Mouse (Mus musculus) myocyte (in vitro differentiated cells): Measurements from ENCODE around the gene Nectin3. TPM values are rescaled to one million over a fixed set of nuclear protein-coding genes. Genes with fewer than 3 reads are reported as not detected.

Source experiments
- H3K27me3 ChIP-seq: one replicate; pipeline ENCODE4 v1.6.1; 2011; ENCODE audit not compliant: control insufficient read depth, insufficient read depth, insufficient read length
- H3K36me3 ChIP-seq: one replicate; pipeline ENCODE4 v1.6.1; 2011; ENCODE audit not compliant: control insufficient read depth, insufficient read depth
- H3K4me2 ChIP-seq: one replicate; pipeline ENCODE4 v1.6.1; 2011; ENCODE audit warnings: low read depth, control low read depth
- H3K4me3 ChIP-seq: one replicate; pipeline ENCODE4 v1.5.1; 2011; ENCODE audit warnings: mild to moderate bottlenecking, control low read depth, moderate library complexity
- H3K79me2 ChIP-seq: one replicate; pipeline ENCODE4 v1.6.1; 2011; ENCODE audit not compliant: control insufficient read depth, insufficient read depth
- H3ac ChIP-seq: one replicate; pipeline ENCODE4 v1.6.1; 2011; ENCODE audit not compliant: control insufficient read depth, insufficient read length
- CEBPB ChIP-seq: IDR thresholded peaks from 2 replicates; pipeline ENCODE4 v1.6.1; 2011; ENCODE audit warnings: mild to moderate bottlenecking, moderate library complexity; ENCODE audit not compliant: poor library complexity, insufficient read depth, severe bottlenecking
- E2F4 ChIP-seq: IDR thresholded peaks from one replicate; pipeline ENCODE4 v1.6.1; 2011; ENCODE audit warnings: mild to moderate bottlenecking, control low read depth, moderate library complexity; ENCODE audit not compliant: insufficient read depth
- MAX ChIP-seq: IDR thresholded peaks from one replicate; pipeline ENCODE4 v1.6.1; 2011; ENCODE audit warnings: low read depth, mild to moderate bottlenecking, control low read depth
- MYOD1 ChIP-seq, 3 experiments: IDR thresholded peaks; one replicate each; pipeline ENCODE4 v1.6.1; 2011; ENCODE audit warnings: control low read depth in 2 of 3, low read depth in 2 of 3, mild to moderate bottlenecking in 2 of 3, moderate library complexity in 1 of 3; ENCODE audit not compliant: insufficient read length in 2 of 3, control insufficient read depth in 1 of 3
- MYOG ChIP-seq, 3 experiments: IDR thresholded peaks; one replicate each; pipeline ENCODE4 v1.6.1; 2011; ENCODE audit warnings: control low read depth in 2 of 3, low read depth in 2 of 3, mild to moderate bottlenecking in 2 of 3; ENCODE audit not compliant: insufficient read length in 2 of 3, control insufficient read depth in 1 of 3, insufficient read depth in 1 of 3
- POLR2A ChIP-seq: IDR thresholded peaks from one replicate; pipeline ENCODE4 v1.6.1; 2011; ENCODE audit warnings: low read depth, mild to moderate bottlenecking, control low read depth, moderate library complexity; ENCODE audit not compliant: insufficient read length
- POLR2AphosphoS2 ChIP-seq: IDR thresholded peaks from one replicate; pipeline ENCODE4 v1.6.1; 2011; ENCODE audit warnings: low read depth, control low read depth; ENCODE audit not compliant: insufficient read length
- REST ChIP-seq: IDR thresholded peaks from one replicate; pipeline ENCODE4 v1.6.1; 2011; ENCODE audit warnings: mild to moderate bottlenecking, control low read depth, moderate library complexity; ENCODE audit not compliant: insufficient read depth, insufficient read length
- SRF ChIP-seq: IDR thresholded peaks from one replicate; pipeline ENCODE4 v1.6.1; 2011; ENCODE audit warnings: low read depth; ENCODE audit not compliant: control insufficient read depth, insufficient read length
- TCF12 ChIP-seq: IDR thresholded peaks from one replicate; pipeline ENCODE4 v1.6.1; 2011; ENCODE audit warnings: mild to moderate bottlenecking, control low read depth; ENCODE audit not compliant: poor library complexity, insufficient read depth, severe bottlenecking
- TCF3 ChIP-seq: IDR thresholded peaks from one replicate; pipeline ENCODE4 v1.6.1; 2011; ENCODE audit warnings: low read depth, control low read depth; ENCODE audit not compliant: insufficient read length
- USF1 ChIP-seq: IDR thresholded peaks from one replicate; pipeline ENCODE4 v1.6.1; 2011; ENCODE audit warnings: low read depth, mild to moderate bottlenecking, control low read depth, moderate library complexity
- polyA plus RNA-seq: library from polyadenylated mRNA; unstranded; fragments of >200 nt; fragmentation: generic; extraction: Trizol; gene quantifications from one replicate; pipeline ENCODE4 v1.2.1, GENCODE M21; 2012; ENCODE audit warnings: missing spikeins

Nectin3 gene
- polyA plus RNA-seq, 1 experiment: 8.1 TPM

DNA sequence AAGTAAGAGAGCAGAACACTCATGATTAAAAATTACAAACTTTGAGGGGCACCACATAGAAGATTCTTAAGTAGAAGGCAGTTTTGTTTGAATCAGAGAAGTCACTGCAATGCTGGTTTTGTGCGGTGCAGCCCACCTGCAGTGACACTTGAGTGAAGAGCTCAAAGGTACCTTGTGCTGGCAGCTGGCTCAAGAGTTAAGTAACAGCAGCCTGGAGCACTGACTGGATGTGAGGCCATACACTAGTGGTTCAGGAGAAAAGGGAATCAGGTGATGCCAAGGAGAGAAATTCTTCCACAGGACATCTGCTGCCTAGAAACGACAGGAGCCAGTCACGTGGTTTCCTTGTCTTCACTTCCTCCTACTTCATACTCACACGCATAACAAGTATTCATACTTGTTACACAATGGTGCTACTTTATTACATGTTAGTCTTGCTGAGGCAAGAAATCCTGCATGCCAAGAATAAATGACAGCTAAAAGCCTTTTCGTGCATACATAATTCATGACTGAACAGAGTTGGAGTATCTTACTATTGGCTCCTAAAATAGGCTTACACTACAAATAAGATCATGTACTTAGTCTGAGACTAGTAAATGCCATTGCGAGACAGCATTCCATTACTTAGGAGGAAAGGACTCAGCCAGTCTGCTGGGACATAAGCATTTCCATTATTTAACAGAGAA, 88.1 kb downstream of the Nectin3 start:
- H3K79me2 ChIP-seq: no peaks in the 10 kb centered on the region
- no peaks in the 10 kb centered on the region for H3K36me3 ChIP-seq
- H3K4me2 ChIP-seq: no peak overlapping the region
- H3K27me3 ChIP-seq: no peaks in the 10 kb centered on the region
- no peak overlapping the region for H3ac ChIP-seq
- TF ChIP-seq MAX (no peak), TCF12 (no peak), POLR2A (no peak), TCF3 (no peak), USF1 (no peak), REST (no peak), MYOG (IDR thresholded peaks at IDR 0.05; ENCODE audit: control insufficient read depth in 1 of 3, insufficient read depth in 1 of 3, insufficient read length in 2 of 3, low read depth in 2 of 3) (no peak), SRF (no peak), MYOD1 (IDR thresholded peaks at IDR 0.05; ENCODE audit: control insufficient read depth in 1 of 3, insufficient read length in 2 of 3, low read depth in 2 of 3) (no peak), E2F4 (no peak)
- no peak overlapping the region for H3K4me3 ChIP-seq

DNA sequence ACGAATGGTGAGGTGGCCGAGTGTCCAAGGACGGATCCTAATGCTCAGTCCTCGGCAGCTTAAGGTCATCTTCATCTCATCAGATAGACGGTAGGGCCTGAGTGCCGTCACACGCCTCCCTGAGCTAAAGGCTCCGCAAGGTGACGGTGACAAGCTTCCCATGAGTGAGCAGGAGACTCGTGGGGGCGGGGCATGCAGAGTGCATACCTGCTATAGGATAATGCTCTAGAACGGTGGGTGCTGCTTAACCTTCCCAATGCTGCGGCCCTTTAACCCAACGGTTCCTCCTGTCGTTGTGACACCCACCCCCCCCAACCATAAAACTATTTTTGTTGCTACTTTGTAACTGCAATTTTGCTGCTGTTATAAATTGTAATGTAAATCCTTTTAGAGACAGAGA, 90.3 kb downstream of the Nectin3 start:
- no peak overlapping the region for H3K4me3 ChIP-seq
- no peaks in the 10 kb centered on the region for H3K79me2 ChIP-seq
- no peak overlapping the region for H3K4me2 ChIP-seq
- H3ac ChIP-seq: no peak overlapping the region
- no peaks in the 10 kb centered on the region for H3K36me3 ChIP-seq
- TF ChIP-seq POLR2AphosphoS2 (no peak), TCF12 (no peak), REST (no peak), CEBPB (no peak), MYOD1 (IDR thresholded peaks at IDR 0.05; ENCODE audit: control insufficient read depth in 1 of 3, insufficient read length in 2 of 3, low read depth in 2 of 3) (no peak), MYOG (IDR thresholded peaks at IDR 0.05; ENCODE audit: control insufficient read depth in 1 of 3, insufficient read depth in 1 of 3, insufficient read length in 2 of 3, low read depth in 2 of 3) (no peak), SRF (no peak), MAX (no peak), E2F4 (no peak), POLR2A (no peak), USF1 (no peak), TCF3 (no peak)
- H3K27me3 ChIP-seq: no peaks in the 10 kb centered on the region

DNA sequence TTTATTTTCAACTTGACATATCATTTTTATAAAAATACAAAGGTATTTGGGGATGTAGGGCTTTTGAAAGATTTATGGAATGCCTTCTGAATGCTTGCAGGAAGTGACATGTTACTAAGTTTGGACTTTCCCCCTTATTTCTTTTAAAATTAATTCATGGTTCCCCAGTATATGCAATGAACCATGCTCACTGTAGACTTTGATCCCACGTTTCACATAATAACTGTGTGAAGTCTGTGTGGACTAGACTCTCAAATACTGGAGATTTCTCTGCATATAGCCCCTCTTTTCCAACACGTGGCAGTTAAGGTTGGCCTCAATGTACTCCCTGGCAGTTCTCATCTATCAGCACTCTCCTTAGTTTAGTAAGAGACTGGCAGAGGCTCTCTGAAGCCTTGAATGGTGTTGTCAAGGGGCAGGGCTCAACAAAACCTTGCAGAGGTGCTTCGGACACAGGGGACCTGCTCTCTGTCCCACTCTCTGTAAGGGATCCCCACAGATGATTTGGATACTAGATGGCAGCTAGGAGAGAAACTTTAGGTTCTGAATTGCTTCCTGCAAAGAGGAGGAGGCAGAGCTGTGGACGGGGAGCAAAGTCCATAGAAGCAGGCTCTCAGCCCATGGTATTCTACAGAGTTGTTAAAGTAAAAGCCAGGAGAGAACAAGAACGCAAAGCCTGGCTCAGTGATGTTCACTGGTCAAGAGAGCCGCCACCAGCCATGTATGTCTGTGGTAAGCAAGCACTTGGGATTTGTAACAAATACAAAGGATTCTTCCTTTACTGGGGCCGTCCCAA, 91.3 kb downstream of the Nectin3 start:
- H3K79me2 ChIP-seq: no peaks in the 10 kb centered on the region
- no peak overlapping the region for H3K4me3 ChIP-seq
- no peak for TF ChIP-seq MYOD1 (IDR thresholded peaks at IDR 0.05; ENCODE audit: control insufficient read depth in 1 of 3, insufficient read length in 2 of 3, low read depth in 2 of 3)
- TF ChIP-seq POLR2AphosphoS2: no peak
- TF ChIP-seq USF1: no peak
- no peak for TF ChIP-seq MYOG (IDR thresholded peaks at IDR 0.05; ENCODE audit: control insufficient read depth in 1 of 3, insufficient read depth in 1 of 3, insufficient read length in 2 of 3, low read depth in 2 of 3)
- TF ChIP-seq SRF: no peak
- H3K27me3 ChIP-seq: no peaks in the 10 kb centered on the region
- H3ac ChIP-seq: no peak overlapping the region
- H3K4me2 ChIP-seq: no peak overlapping the region
- H3K36me3 ChIP-seq: no peaks in the 10 kb centered on the region

DNA sequence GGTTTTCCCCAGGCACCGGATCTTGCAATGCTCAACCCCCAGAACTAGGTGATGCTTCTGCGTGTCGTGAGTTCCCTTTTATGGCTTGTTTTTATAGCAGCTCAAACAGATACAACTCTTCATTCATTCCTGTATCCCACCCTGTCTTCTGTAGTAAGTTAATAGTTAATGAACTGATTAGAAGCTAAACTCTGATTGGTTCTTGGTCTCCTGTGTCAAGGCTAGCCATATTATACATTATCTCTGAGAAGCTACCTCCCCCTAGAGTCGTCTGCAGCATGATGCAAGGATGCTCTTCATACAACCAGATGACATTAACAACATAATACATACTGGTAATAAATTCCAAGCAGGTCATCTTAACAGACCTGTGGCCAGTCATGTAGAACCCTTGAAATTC, 100.4 kb downstream of the Nectin3 start:
- Histone ChIP-seq H3K4me3 (no peak overlapping the region), H3K36me3 (no peaks in the 10 kb centered on the region), H3ac (no peak overlapping the region), H3K27me3 (no peaks in the 10 kb centered on the region), H3K4me2 (no peak overlapping the region), H3K79me2 (no peaks in the 10 kb centered on the region)
- TF ChIP-seq CEBPB (no peak), USF1 (no peak), TCF12 (no peak), E2F4 (no peak), TCF3 (no peak), POLR2AphosphoS2 (no peak), MYOD1 (IDR thresholded peaks at IDR 0.05; ENCODE audit: control insufficient read depth in 1 of 3, insufficient read length in 2 of 3, low read depth in 2 of 3) (no peak), REST (no peak), POLR2A (no peak), MYOG (IDR thresholded peaks at IDR 0.05; ENCODE audit: control insufficient read depth in 1 of 3, insufficient read depth in 1 of 3, insufficient read length in 2 of 3, low read depth in 2 of 3) (no peak), SRF (no peak), MAX (no peak)
